Mouse (Mus musculus): ENCODE results near the gene Dgkh. TPM values are rescaled to one million over a fixed set of nuclear protein-coding genes. Genes with fewer than 3 reads are reported as not detected.

Dgkh gene
- polyA plus RNA-seq, 1 experiment from 2014 or later: 4.0 TPM

DNA sequence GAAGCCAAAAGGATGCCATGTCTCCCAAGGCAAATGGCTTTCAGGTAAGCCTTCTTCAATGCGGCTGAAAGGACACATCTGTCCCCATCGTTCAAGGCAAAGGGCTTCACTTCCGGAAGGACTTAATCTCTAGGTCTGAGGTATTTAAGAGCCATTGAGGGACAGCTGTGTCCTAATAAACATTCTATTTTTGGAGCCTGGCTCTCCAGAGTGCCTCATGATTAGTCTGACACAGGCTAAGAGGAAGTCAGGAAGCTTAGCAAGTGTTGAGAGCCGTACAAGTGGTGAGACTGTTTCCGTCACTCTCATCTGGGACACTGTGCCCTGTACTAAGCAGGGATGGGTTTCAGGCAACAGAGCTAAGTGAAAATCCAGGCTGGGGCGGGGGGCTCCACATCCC is 183.8 kb downstream of the Dgkh start:
- WGBS: 86% methylated on average over 6 of the region's 6 CpGs
- H3K9me3 ChIP-seq (ENCODE audit: control insufficient read depth, low read length): no peaks in the 10 kb centered on the region
- no peak overlapping the region for H3K4me3 ChIP-seq (replicated peaks; ENCODE audit: low read length)
- no peak overlapping the region for H3K27ac ChIP-seq
- no peaks in the 10 kb centered on the region for H3K36me3 ChIP-seq (replicated peaks; ENCODE audit: control insufficient read depth, insufficient read depth)
- H3K27me3 ChIP-seq (ENCODE audit: control insufficient read depth, insufficient read depth, low read length): no peaks in the 10 kb centered on the region
- H3K4me1 ChIP-seq (replicated peaks; ENCODE audit: control insufficient read depth, insufficient read depth, low read length): no peaks in the 10 kb centered on the region
- H3K4me2 ChIP-seq (replicated peaks): no peak overlapping the region
- no peak overlapping the region for H3K9ac ChIP-seq
- ATAC-seq (ENCODE audit: low FRiP score): no peak
- DNase-seq (ENCODE audit: low spot score): no peak

DNA sequence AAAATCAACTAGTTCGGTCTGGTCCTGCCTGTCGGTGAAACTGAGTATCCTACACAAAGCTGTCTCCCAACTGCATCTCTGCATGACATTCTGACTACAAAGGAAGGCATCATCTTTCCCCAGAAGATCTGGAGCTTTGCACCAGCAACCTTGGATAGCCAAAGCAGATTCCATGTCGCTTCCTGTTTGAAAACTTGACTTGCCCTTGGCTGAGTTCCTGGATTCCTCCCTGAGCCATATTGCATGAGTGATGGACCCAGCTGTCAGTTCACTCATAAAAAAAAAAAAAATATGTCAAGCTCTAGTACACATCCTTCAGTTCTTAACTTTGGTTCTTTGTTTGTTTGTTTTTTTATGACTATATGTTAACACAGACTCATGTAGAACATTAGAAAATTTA is 191.3 kb downstream of the Dgkh start:
- H3K9me3 ChIP-seq (ENCODE audit: control insufficient read depth, low read length): no peaks in the 10 kb centered on the region
- ATAC-seq (ENCODE audit: low FRiP score) (no peak), DNase-seq (ENCODE audit: low spot score) (no peak)
- no peak overlapping the region for H3K4me2 ChIP-seq (replicated peaks)
- H3K9ac ChIP-seq: no peak overlapping the region
- H3K27ac ChIP-seq: no peak overlapping the region
- H3K27me3 ChIP-seq (ENCODE audit: control insufficient read depth, insufficient read depth, low read length): no peaks in the 10 kb centered on the region
- WGBS: 72% methylated on average over 3 of the region's 3 CpGs
- no peak overlapping the region for H3K4me3 ChIP-seq (replicated peaks; ENCODE audit: low read length)
- H3K4me1 ChIP-seq (replicated peaks; ENCODE audit: control insufficient read depth, insufficient read depth, low read length): 0 out of 2 replicates have a peak, but pooled peaks cover 4% of the 10 kb centered on the region
- no peaks in the 10 kb centered on the region for H3K36me3 ChIP-seq (replicated peaks; ENCODE audit: control insufficient read depth, insufficient read depth)

DNA sequence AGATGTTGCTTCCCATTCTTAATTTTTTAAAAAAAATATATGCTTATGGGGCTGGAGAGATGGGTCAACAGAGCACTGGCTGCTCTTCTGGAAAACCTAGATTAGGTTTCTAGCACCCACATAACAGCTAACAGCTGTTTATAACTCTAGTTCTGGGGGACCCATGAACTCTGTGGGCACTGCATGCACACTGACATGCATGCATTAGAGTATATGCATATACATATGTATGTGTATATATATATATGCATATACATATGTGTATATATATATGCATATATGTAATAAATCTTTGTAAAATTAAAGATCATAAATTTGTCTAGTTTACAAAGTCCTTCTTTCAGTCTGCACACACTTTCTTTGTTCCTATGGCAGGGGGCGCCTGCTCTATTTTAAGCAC is 192.8 kb downstream of the Dgkh start:
- no peak for ATAC-seq (ENCODE audit: low FRiP score)
- DNase-seq (ENCODE audit: low spot score): no peak
- Histone ChIP-seq H3K4me2 (replicated peaks) (no peak overlapping the region), H3K9ac (no peak overlapping the region), H3K27ac (no peak overlapping the region), H3K36me3 (replicated peaks; ENCODE audit: control insufficient read depth, insufficient read depth) (no peaks in the 10 kb centered on the region), H3K4me3 (replicated peaks; ENCODE audit: low read length) (no peak overlapping the region), H3K9me3 (ENCODE audit: control insufficient read depth, low read length) (no peaks in the 10 kb centered on the region), H3K4me1 (replicated peaks; ENCODE audit: control insufficient read depth, insufficient read depth, low read length) (peaks cover 14% of the 10 kb centered on the region), H3K27me3 (ENCODE audit: control insufficient read depth, insufficient read depth, low read length) (no peaks in the 10 kb centered on the region)
- WGBS: 83% methylated on average over 1 of the region's 1 CpGs

DNA sequence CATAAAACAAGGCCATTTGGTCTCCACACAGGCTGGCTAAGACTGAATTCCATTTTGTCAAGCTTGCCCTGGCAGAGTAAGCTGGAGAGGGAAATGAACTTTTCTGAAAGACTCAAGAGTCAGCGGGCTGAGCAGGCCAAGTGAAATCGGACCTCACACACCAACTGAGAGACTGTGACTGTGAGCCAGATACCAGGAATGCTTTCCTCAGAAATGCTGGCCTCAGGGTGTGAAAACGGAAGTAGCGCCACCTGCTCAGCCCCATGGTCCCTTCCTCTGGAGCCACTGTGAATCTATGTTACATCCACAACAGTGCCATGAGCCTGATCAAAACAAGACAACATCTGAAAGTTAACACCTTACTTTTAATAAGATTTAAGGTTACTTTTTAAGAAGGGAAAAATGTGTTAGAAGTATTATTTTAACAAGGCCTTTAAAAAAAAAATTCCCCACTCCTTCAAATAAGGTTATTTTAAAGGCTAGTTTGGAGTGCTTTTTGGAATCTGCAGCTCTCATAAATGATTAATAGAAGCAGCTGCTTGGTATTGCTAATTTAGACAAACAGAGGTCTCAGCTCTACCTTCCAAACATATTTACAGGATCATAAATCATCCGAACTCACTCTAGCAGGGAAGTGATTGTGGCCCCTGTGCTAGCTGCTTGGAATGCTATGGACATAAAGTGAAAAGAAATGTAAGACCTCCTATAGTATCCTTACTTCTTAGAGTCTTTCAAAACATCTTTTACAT is 193.8 kb downstream of the Dgkh start:
- Histone ChIP-seq H3K9me3 (ENCODE audit: control insufficient read depth, low read length) (no peaks in the 10 kb centered on the region), H3K4me2 (replicated peaks) (no peak overlapping the region), H3K27ac (no peak overlapping the region), H3K27me3 (ENCODE audit: control insufficient read depth, insufficient read depth, low read length) (no peaks in the 10 kb centered on the region), H3K4me3 (replicated peaks; ENCODE audit: low read length) (no peak overlapping the region), H3K36me3 (replicated peaks; ENCODE audit: control insufficient read depth, insufficient read depth) (no peaks in the 10 kb centered on the region), H3K9ac (no peak overlapping the region), H3K4me1 (replicated peaks; ENCODE audit: control insufficient read depth, insufficient read depth, low read length) (peaks cover 23% of the 10 kb centered on the region)
- ATAC-seq (ENCODE audit: low FRiP score) (no peak), DNase-seq (ENCODE audit: low spot score) (peak; percentile 39)
- 51% methylated on average over 5 of the region's 5 CpGs for WGBS

DNA sequence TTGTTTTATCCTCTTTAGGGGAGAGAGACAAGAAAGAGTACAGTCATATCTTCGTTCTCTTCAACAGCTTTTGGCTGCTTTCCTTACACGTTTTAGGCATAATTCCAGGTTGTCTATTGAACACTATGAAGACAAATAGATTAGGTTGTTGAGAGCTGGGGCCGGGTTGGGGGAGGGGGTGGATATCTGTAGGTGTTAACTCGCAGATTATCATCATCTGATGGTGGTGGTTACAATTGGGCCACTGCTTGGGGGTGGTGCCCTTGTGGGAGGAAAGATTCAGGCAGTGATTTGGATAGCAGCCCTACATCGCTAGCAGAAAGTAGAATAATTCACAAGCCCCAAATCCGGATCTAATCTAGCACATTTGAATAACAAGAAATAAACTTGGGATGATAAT is 195.0 kb downstream of the Dgkh start:
- WGBS: 24% methylated on average over 6 of the region's 6 CpGs
- DNase-seq (ENCODE audit: low spot score) (no peak), ATAC-seq (ENCODE audit: low FRiP score) (no peak)
- H3K9me3 ChIP-seq (ENCODE audit: control insufficient read depth, low read length): no peaks in the 10 kb centered on the region
- H3K9ac ChIP-seq: peak overlapping the region; percentile 95
- H3K36me3 ChIP-seq (replicated peaks; ENCODE audit: control insufficient read depth, insufficient read depth): no peaks in the 10 kb centered on the region
- peaks cover 26% of the 10 kb centered on the region for H3K4me1 ChIP-seq (replicated peaks; ENCODE audit: control insufficient read depth, insufficient read depth, low read length)
- H3K4me3 ChIP-seq (replicated peaks; ENCODE audit: low read length): peak overlapping the region; percentile 88
- H3K4me2 ChIP-seq (replicated peaks): peak overlapping the region; percentile 69
- no peaks in the 10 kb centered on the region for H3K27me3 ChIP-seq (ENCODE audit: control insufficient read depth, insufficient read depth, low read length)
- H3K27ac ChIP-seq: peak overlapping the region; percentile 94

DNA sequence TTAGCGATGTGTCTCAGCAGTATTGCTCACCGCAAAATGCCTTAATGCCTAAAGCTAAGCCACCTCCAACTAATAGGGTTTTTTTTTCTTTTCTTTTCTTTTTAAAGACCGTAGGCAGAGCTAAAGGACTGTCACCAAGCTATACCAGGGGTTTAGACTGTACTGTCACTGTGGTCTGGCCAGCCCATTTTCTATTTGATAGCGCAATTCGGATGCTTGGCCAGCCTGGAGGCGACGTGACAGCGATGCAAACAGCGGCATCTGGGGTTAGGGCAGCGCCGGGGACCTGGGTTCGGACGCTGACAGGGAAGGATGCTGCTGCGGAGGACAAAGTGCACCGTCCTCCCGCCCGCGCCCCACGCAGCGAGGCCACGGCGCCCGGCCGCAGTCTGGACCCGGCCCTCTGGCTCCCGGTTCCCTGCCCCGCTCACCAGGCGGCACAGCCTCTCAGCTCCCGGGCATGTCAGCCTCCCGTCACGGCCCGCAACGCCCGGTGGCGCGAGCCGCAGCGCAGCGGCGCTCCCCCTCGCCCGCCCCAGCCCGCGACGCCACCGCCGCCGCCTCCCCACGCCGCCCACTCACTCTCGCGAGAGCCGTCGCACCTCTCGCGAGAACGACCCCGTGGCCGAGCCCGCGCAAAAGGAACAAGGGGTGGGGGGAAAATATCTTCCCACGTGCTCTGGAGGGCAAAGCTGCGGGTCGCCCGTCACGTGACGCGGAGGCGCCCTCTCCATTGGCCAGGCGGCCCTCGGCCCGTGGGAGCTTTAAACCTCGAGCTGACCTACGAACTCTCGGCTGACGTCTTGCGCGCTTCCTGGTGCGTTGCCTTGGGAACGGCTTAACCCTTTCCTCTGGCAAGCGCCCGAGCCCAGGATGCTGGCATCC is 196.1 kb downstream of the Dgkh start, which contains the start of gene Akap11:
Gene Akap11, minus strand, starts transcription at position 528 of the 885 bp plus-strand sequence.
- DNase-seq (ENCODE audit: low spot score) (peak; percentile 95), ATAC-seq (ENCODE audit: low FRiP score) (peak; percentile 96)
- Histone ChIP-seq H3K9me3 (ENCODE audit: control insufficient read depth, low read length) (no peaks in the 10 kb centered on the region), H3K4me3 (replicated peaks; ENCODE audit: low read length) (peak within 1 kb of the TSS; percentile 88), H3K27me3 (ENCODE audit: control insufficient read depth, insufficient read depth, low read length) (no peaks in the 10 kb centered on the region), H3K4me2 (replicated peaks) (peak within 1 kb of the TSS; percentile 69), H3K36me3 (replicated peaks; ENCODE audit: control insufficient read depth, insufficient read depth) (no peaks in the 10 kb centered on the region), H3K27ac (peak within 1 kb of the TSS; percentile 94), H3K4me1 (replicated peaks; ENCODE audit: control insufficient read depth, insufficient read depth, low read length) (peaks cover 34% of the 10 kb centered on the region), H3K9ac (peak within 1 kb of the TSS; percentile 95)
- WGBS: under 1% methylated on average over 81 of the region's 82 CpGs

DNA sequence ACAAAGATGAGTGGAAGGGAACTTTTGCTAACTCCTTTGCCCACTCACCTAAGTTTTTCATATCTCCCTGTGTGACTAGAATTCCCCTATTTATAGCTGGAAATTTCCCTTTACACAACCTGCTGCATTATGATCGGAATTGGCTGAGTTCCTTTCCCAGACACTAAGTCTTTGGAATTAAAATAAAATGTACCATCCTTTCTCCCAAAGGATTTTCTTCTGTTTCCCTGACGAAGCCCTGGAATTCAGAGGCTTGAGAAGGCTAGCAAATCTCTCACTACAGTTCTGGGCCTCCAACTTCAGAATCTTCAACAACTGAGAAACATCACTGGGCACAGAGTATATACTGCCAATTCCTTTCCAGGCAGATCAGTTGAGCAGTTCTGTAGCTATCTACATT is 197.2 kb downstream of the Dgkh start:
- DNase-seq (ENCODE audit: low spot score) (no peak), ATAC-seq (ENCODE audit: low FRiP score) (no peak)
- Histone ChIP-seq H3K36me3 (replicated peaks; ENCODE audit: control insufficient read depth, insufficient read depth) (no peaks in the 10 kb centered on the region), H3K4me2 (replicated peaks) (peak overlapping the region; percentile 69), H3K9ac (peak overlapping the region; percentile 95), H3K4me3 (replicated peaks; ENCODE audit: low read length) (peak overlapping the region; percentile 88), H3K27ac (peak overlapping the region; percentile 94; the same call in 1 of the 2 replicates), H3K9me3 (ENCODE audit: control insufficient read depth, low read length) (no peaks in the 10 kb centered on the region), H3K4me1 (replicated peaks; ENCODE audit: control insufficient read depth, insufficient read depth, low read length) (peaks cover 39% of the 10 kb centered on the region), H3K27me3 (ENCODE audit: control insufficient read depth, insufficient read depth, low read length) (no peaks in the 10 kb centered on the region)
- WGBS: 29% methylated on average over 2 of the region's 2 CpGs

DNA sequence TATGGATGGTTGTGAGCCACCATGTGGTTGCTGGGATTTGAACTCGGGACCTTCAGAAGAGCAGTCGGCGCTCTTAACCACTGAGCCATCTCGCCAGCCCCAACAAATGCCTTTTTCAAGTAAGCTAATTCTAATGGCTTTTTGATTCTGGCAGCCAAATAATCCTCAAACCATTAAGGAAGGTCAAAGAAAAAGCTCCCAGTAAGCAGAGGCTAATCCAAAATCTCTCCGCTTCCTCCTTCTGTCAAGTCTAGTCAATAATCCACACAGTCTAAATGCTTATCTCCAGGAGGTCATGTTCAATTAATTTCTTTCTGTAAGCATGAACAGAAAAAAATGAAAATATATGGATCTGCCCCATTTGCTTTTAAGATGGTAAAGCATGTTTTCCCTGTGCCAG is 197.9 kb downstream of the Dgkh start:
- DNase-seq (ENCODE audit: low spot score): no peak
- no peak overlapping the region for H3K27ac ChIP-seq
- H3K27me3 ChIP-seq (ENCODE audit: control insufficient read depth, insufficient read depth, low read length): no peaks in the 10 kb centered on the region
- peaks cover 42% of the 10 kb centered on the region for H3K4me1 ChIP-seq (replicated peaks; ENCODE audit: control insufficient read depth, insufficient read depth, low read length)
- WGBS: 94% methylated on average over 5 of the region's 5 CpGs
- H3K9me3 ChIP-seq (ENCODE audit: control insufficient read depth, low read length): no peaks in the 10 kb centered on the region
- peak overlapping the region; percentile 69 for H3K4me2 ChIP-seq (replicated peaks)
- no peak overlapping the region for H3K4me3 ChIP-seq (replicated peaks; ENCODE audit: low read length)
- no peak for ATAC-seq (ENCODE audit: low FRiP score)
- no peaks in the 10 kb centered on the region for H3K36me3 ChIP-seq (replicated peaks; ENCODE audit: control insufficient read depth, insufficient read depth)
- H3K9ac ChIP-seq: no peak overlapping the region

DNA sequence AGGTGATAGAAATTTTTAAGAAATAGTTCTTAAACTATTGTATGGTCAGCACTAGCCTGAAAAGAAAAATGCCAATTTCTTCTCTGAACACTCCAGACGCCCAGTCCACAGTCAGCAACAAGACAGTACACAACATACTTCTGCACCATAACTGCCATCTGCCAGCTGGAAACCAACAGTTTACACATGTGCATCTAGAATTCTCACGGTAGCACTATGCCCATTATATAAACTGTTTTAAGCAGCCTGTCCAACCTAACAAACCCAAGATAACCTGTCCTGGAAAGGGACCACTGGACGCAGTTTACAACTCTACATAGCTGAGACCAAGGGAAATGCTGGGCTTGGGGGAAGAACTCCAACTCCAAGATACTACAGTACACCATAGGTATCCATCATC is 198.9 kb downstream of the Dgkh start:
- H3K4me3 ChIP-seq (replicated peaks; ENCODE audit: low read length): no peak overlapping the region
- no peaks in the 10 kb centered on the region for H3K36me3 ChIP-seq (replicated peaks; ENCODE audit: control insufficient read depth, insufficient read depth)
- H3K27me3 ChIP-seq (ENCODE audit: control insufficient read depth, insufficient read depth, low read length): no peaks in the 10 kb centered on the region
- no peak for ATAC-seq (ENCODE audit: low FRiP score)
- H3K4me1 ChIP-seq (replicated peaks; ENCODE audit: control insufficient read depth, insufficient read depth, low read length): peaks cover 44% of the 10 kb centered on the region
- DNase-seq (ENCODE audit: low spot score): no peak
- H3K9ac ChIP-seq: no peak overlapping the region
- H3K27ac ChIP-seq: no peak overlapping the region
- 89% methylated on average over 3 of the region's 3 CpGs for WGBS
- no peaks in the 10 kb centered on the region for H3K9me3 ChIP-seq (ENCODE audit: control insufficient read depth, low read length)
- no peak overlapping the region for H3K4me2 ChIP-seq (replicated peaks)

Measured in hindbrain, embryonic 14.5 days (tissue).